Mouse (Mus musculus) retina, embryonic 14.5 days (tissue): Measurements from ENCODE around the gene Rhbg.
A peak's percentile ranks its signal among the peaks of the same experiment; 100 is the strongest.
"Not testable (repeated sequence)": the region's sequence is repeated elsewhere in the genome, so short reads cannot be mapped to it uniquely, and the experiment has no call there.

Source experiments
- DNase-seq: peaks from one replicate; pipeline ENCODE4 v3.0.0-alpha.2; 2015; ENCODE audit warnings: low spot score

The Rhbg gene

DNA sequence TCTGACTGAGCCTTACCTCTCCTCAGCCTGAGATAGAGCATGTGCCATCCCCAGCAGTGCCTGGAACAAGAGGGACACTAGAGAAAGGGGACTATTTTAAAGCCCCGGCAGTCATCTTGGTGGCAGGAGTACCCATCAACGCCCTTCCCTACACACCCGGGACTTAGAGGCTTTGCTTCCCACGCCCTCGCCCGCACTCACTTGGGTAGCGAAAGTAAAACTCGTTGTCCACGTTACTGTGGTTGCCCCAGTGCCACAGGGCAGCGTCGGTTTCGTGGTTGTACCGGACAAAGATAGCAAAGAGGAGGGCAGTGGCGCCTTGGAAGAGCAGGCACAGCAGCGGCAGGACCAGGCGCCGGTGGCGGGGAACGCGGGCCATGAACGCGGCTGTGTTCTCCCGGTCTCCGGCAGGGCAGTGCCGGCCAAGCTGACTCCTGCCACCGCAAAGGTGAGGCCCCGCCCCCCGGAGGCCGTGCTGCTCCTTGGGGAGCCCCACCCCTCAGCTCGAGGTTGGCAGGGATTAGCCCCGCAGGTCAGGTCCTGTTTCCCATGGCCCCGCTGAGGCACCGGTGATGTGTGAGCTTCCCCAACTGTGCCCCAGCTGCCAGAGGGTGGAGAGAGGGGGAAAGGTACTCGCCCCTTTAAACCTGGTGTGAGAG, at the start of gene Rhbg:
Gene Rhbg, minus strand, starts transcription at position 442 of the 659 bp plus-strand sequence.
- peak; percentile 45 for DNase-seq

DNA sequence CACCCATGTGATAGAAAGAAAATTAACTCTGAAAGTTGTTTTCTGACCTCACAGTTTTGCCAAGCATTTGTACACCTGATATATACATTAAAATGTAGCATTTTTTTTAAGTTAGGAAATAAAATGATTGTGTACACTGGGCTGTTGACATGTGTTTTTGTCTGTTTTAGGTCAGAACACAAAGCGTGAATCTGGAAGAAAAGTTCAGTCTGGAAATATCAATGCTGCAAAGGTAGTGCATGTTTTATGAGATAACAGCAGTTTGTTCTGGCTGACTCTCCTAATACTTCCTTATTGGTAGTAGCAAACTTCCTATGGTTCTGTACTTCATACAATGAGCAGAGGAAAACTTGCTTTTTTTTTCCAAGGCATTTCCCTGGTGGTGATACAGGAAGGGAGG, 44.7 kb upstream of the Rhbg start:
- no peak for DNase-seq

DNA sequence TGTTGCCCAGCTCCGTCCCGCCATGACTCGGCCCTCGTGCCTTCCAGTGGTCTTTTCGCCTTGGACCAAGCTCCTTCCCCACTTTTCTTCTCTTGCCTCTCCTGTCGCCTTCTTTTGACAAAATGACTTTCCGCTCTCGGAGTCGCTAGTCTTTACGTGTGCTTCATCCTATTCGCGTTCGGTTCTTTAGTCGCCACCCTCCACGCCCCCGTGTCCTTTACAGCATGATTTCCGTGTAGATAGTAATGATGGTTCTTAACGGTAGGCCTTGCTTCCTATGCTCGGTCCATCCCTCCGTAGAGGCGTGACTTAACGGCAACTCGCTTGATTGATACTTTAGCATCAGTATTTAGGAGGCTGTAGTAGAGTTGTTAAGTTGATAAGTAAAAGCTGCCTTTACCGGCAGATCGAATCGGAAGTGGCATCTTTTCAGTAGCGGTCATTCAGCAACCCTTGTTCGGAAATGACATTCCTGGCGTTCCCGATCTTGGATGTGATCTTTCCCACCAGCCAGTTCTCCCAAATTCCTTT, 42.9 kb upstream of the Rhbg start:
- DNase-seq: peak; percentile 22

DNA sequence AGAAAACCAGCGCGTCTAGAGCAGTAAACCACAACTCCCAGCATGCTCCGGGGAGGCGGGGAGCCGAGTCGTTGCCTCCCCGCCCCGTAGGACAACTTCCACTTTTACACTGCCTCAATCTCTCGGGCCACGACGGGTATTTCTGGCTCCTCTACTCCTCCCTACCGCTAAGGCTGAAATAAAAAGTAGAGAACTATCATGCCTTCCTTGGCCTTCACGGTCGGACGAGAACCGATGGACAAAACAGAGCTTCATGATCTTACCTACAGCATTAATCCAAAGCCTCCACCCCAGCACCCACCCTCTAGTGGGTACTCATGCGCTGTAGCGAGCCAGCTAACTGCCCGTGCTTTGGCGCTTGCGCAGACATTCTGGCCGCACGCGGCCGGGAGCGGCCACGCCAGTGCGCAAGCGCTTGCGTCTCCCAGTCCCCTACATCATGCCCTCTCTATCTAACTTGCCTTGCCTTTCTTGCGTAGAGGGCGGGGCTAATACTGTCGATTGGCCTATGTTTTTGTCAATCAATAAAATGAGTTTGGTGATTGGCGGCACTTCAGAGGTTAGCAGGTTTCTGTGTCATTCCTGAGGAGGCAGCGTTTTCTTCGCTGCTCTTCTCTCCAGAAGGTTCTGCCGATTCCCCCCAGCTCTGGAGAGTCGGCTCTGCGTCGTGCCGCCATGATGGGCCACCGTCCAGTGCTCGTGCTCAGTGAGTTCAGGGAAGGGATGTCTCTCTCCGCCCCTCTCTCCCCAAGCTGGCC, 42.2 kb upstream of the Rhbg start, which contains the start of the genes Tsacc and Cct3:
Gene Tsacc, minus strand, starts transcription at position 439 of the 758 bp plus-strand sequence.
Gene Cct3, plus strand, starts transcription at position 556 of the 758 bp plus-strand sequence.
- DNase-seq: peak; percentile 99

DNA sequence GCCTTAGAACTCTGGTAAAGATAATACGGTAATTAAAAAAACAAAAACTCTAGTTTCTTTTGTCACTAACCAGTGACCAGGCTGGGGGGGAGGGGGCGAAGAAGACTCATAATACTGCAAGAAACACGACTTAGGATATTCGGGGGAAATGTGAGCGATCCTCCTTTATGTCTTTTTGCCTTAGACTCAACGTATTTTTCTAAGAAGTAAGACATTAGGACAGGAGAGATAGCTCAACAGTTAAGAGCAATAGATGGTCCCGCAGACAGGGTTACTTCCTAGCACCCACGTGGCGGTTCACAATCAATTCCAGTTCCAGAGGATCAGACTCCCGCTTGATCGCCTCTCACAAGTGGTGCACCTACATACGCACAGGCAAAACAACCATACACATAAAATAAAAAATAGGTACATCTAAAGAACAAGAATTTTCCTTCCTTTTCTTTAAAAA, 41.6 kb upstream of the Rhbg start:
- DNase-seq: no peak

DNA sequence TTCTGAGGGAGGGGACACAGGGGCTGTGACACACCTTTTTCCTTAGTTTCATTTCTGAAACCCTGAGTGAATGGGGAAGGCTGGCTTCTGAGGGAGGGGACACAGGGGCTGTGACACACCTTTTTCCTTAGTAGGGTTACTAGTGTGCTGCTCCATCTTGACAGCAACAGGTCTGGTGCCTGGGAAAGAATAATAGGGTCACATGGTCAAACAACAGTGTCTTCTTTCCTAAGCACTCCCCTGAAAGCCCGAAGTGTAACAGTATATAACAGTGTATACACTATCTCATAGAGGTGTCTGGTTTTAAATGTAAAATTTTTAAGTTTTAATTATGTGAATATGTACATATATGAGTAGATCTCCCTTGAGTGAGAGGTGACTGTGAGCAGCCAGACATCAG, 40.8 kb upstream of the Rhbg start:
- DNase-seq: not testable (repeated sequence)

DNA sequence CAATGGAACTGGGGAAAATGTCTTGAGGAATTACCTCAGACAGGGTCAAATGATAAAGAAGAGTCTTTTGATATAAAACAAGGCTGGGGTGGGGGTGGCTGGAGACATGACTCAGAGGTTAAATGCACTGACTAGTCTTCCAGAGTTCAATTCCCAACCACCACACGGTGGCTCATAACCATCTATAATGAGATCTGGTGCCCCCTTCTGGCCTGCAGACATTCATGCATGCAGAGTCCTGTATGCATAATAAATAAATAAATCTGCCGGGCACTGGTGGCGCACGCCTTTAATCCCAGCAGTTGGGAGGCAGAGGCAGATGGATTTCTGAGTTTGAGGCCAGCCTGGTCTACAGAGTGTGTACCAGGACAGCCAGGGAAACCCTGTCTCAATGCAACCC, 37.5 kb upstream of the Rhbg start:
- peak; percentile 42 for DNase-seq

DNA sequence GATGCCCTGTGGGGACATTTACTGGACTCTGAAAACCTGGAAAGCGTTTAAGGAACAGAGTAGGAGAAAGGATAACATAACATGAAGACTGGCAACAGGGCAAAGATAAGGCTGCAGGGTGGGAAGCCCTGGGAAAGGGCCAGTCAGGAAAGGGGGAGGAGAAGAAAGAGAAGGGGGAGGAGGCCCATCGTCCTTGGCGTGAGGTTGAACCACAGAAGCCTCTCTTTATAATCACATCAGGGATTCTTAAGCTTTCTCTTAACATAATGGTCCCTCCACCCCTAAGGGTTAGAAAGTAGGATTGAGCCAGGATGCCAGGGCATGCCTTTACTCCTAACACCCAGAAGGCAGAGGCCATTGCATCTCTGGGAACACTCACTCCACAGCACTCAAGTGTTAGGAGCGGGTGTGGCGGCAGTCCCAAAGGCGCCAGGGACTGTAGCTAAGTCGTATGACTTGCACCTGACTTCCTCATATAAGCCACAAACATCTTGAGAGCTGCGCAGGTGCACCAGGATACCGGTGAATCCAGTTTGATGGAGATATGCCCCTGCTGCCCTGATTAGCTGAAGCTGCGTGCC, 33.7 kb upstream of the Rhbg start:
- DNase-seq: not testable (repeated sequence)

DNA sequence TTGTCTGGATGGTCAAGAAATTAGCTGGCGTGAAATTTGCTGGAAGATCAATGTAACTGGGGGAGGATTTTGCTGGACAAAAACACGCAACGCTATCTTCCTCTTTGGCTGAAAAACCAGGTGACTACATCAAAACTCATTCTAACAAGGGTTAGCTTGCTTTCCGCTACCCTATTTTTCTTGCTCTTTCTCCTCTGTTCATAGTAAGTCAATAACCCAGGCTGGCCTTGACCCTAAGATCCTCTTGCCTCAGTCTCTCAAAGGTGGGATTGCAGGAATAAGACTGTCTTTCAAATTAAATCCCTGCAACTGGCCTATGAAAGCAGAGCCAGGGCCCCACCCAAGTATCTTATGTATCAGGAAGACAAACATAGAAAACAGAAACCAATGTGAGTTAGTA, 32.6 kb upstream of the Rhbg start, which contains the start of gene Gm38392:
Gene Gm38392, minus strand, starts transcription at position 101 of the 400 bp plus-strand sequence.
- DNase-seq: no peak

DNA sequence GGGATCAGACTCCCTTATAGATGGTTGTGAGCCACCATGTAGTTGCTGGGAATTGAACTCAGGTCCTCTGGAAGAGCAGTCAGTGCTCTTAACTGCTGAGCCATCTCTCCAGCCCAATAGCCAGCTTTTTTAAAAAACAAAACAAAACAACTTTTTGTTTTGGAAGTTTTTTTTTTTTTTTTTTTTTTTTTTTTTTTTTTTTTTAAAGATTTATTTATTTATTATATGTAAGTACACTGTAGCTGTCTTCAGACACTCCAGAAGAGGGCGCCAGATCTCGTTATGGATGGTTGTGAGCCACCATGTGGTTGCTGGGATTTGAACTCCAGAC, 31.0 kb upstream of the Rhbg start:
- DNase-seq: not testable (repeated sequence)

DNA sequence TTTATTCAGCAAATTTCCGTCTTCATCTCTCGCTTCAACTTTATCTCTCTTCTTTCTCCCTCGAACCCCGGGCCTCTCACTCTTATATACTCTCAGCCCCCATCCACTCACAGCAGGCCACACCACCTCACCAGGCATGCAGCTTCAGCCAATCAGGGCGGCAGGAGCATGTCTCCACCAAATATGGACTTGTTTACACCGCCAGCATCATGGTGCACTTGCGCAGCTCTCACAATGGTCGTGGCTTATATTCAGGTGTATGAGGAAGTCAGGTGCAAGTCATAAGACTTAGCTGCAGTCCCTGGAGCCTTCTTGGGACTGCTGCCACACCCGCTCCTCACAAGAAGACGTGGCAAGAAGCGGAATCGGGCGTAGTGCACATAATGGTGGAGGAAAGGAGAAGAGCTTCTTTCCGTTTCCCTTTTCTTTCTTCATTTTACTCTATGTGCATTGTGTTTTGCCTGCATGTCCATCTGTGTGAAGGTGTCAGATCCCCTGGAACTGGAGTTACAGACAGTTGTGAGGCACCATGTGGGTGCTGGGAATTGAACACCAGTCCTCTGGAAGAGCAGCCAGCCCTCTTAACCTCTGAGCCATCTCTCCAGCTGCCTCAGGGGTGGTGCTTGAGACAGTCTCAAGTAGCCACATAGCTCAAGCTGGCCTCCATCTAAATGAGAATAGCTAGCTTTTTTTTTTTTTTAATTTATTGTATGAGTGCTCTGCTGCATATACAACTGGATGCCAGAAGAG, 30.5 kb upstream of the Rhbg start:
- not testable (repeated sequence) for DNase-seq

DNA sequence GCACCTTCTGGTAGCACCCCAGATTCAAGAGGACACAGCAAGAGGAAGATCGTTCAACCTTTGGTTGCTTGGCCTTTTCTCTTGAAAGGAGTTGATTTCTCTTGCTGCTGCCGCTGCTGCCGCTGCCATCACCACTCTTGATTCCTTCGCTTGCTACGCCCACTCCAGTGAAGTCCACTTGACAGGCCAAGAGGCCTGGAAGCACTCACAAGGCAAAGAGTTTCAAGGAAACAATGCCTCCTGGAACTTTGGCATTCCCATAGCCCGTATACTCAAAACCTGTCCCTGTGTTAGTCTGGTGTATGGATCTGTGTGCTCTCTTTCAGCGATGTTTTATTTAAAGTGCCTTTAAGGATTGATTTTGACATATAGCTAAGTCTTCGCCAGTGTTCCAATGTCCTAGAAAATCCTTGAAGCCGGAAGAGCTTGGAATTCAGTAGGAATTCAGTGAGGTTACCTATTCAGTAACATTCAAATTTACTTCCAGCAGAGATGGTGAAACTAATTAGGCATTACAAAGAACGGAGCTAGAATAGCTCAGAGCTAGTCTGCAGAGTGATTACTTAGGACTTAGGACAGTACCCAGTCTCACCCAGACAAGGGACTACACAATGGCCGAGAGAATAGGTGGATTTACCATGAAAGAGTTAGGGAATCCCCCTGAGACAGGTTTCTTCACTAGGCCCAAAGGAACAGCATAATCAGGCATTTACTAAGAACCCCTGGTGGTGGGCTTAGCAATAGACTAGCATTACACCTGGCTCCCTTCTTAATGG, 26.8 kb upstream of the Rhbg start:
- DNase-seq: not testable (repeated sequence)

DNA sequence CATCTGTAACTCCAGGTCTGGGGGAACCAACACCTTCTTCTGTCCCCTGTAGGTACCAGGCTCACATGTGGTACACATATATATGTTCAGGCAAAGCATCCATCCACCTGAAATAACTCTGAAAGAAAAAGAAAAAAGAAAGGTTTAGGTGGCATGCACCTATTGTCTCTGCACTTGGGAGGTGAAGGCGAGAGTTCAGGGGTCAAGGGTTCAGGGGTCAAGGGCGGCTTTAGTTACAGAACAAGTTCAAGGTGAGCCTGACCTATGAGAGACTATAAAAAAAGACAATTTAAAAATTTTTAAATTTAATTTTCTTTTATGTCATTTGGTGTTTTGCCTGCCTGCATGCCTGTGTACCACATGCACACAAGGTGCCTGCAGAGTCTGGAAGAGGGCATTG, 25.5 kb upstream of the Rhbg start:
- no peak for DNase-seq

DNA sequence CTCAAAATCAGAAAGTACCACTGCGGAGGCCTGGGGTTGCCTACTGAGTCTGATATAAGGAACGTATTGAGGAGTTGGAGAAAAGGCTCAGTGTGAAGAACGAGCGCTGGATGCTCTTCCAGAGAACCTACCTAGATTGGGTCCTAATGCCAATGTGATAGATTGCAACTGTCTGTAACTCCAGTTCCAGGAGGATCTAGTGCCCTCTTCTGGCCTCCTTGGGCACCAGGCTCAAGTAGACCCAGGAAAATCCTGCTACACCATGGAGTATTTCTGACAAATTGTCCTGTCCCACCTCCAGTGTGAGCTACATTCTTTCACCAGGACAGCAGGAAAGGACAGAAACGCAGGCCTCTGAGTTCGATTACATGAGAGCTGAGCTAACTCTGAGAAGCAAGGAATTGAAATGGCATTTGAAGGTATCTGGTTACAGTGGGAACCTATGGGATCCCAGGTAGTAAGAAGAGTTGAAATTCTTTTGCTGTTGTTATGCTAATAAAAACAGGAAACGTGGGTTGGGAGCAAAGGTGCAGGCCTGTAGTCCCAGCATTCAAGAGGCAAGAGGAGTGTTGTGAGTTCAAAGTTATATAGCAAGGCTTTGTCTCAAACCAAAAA, 22.1 kb upstream of the Rhbg start:
- DNase-seq: peak; percentile 56

DNA sequence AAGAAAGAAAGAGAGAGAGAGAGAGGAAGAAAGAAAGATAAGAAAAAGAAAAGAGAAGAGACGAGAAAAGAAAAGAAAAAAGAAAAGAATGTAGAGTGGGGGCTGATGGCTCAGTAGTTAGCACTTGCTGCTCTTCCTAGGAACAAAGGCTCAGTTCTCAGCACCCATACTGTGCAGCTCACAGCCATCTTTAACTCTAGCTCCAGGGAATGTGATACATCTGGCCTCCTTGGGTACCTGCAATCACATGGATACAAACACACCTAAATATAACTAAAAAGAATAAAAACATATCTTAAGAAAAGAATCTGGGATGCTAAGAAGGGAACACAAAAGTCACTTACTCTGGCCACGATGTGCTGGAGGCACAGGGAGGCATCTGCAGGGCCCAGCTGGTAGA, 21.6 kb upstream of the Rhbg start:
- DNase-seq: no peak

DNA sequence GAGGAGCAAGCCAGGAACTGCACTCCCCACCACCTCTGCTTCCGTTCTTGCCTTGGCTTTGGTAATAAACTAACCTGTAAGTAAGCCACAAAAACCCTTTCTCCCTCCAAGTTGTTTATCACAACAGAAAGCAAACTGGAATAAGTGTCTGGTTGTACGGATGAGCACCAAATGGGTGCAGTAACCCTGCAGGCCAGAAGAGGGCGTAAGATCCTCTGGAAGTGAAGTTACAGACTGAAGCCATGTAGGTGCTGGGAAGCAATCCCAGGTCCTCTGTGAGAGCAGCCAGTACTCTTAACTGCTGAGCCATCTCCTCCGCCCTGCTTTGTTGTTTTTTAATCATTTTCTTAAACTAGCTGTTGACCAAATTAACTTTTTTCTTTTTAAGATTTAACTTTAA, 19.5 kb upstream of the Rhbg start:
- DNase-seq: no peak

DNA sequence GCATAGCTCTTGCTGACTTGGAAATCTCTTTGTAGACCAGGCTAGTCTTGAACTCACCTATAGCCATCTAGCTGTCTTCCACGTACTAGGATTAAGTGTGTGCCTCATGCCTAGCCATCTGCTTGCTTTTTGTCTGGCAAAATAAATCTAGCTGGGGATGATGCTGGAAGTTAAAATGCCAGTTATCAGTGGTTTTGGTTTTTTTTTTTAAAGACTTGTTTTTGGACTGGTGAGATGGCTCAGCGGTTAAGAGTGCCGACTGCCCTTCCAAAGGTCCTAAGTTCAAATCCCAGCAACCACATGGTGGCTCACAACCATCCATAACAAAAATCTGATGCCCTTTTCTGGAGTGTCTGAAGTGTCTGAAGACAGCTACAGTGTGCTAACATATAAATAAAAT, 17.4 kb upstream of the Rhbg start:
- no peak for DNase-seq

DNA sequence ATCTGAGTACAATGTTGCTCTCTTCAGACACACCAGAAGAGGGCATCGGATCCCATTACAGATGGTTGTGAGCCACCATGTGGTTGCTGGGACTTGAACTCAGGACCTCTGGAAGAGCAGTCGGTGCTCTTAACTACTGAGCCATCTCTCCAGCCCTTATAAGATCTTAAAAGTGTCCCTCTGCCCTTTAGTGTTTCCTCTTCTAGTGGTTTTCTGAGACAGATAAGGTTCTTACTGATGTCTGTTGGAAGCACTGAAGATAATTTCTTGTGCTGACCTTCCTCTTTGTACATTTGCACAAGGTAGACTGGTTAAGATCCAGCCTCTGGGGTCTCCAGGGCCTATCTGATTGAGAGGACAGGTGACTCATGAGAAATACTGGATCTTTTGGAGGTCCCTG, 16.8 kb upstream of the Rhbg start:
- not testable (repeated sequence) for DNase-seq

DNA sequence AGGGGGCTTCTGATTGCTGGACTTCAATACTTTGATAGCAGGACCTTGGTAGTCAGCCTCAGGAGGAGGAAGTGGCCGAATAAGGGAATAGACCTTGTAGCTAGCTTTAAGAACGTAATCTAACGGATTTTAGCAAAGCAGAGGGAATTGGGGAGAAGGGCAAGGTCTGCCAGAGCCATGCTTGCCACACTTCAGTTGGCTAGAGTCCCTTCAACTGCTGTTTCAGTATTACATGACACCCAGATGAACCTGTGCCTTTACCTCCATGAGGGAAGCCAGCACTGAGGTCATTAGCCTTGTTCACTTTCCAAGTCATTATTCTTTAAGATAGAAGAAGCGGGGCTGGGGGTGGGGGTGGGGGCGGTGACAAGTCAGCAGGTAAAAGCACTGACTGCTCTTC, 14.5 kb upstream of the Rhbg start:
- DNase-seq: no peak

DNA sequence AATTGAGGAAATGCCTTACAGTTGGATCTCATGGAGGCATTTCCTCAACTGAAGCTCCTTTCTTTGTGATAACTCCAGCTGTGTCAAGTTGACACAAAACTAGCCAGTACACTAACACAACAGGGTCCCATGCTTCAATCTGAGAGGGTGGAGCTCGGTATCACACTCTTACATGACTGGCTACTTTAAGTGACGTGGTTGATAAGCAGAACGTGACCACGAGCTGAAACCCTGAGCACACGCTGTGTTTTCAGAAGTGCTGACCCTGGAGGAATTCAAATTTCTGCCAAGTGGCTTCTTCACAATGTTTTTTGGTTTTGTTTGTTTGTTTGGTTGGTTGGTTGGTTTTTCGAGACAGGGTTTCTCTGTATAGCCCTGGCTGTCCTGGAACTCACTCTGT, 13.5 kb upstream of the Rhbg start:
- DNase-seq: not testable (repeated sequence)

DNA sequence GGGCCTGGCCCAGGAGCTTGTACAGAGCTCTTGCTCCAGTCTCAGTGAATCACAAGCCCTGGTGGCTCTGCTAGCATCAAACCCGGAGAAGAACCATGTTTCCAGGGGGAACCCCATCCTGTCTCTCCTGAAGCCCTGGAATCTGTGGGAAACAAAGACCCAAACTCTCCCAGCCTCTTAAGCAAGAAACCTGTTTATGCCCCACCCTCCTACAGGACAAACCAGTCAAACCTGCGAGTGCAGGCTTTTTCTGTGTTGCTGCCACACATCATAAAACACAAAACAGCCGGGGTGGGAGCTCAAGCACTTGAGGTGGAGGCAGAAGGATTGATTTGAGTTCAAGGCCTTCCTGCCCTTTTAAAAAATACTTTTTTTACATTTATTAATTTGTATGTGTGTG, 7.8 kb upstream of the Rhbg start:
- DNase-seq: no peak
